Mouse (Mus musculus) thymus, adult 2 months (tissue): Measurements from ENCODE around the gene Gon7.

Source experiments
- CTCF ChIP-seq: fragments of 200-500 bp; IDR thresholded peaks from 2 replicates; pipeline ENCODE4 v1.5.1; 2012; ENCODE audit warnings: mild to moderate bottlenecking, control low read depth, low read length, moderate library complexity, borderline replicate concordance; ENCODE audit not compliant: control insufficient read depth, poor library complexity, insufficient read depth; ENCODE audit errors: extremely low read depth
- POLR2A ChIP-seq: fragments of 200-500 bp; IDR thresholded peaks from 2 replicates; pipeline ENCODE4 v1.6.1; 2012; ENCODE audit warnings: mild to moderate bottlenecking, low read length, control low read depth, moderate library complexity; ENCODE audit not compliant: control insufficient read depth, poor library complexity, insufficient read depth; ENCODE audit errors: extremely low read depth

DNA sequence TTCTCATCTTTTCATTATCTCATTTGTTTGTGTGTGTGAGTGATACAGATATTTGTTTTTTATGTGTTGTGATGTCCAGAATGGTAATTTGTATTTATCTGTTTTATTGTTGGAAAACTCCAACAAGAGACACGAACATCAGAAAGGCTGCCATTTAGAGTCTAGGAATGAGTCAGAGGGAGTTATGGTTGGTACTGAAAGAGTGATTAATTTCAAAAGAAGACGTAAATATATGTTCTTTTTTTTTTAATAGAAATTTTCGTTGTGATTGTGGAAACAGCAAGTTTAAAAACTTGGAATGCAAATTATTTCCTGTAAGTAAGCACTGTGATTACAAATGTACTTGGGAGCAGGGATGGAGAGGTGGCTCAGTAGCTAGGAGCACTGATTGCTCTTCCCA is 4.1 kb upstream of the Gon7 start:
- TF ChIP-seq CTCF (no peak), POLR2A (no peak)
